Mouse (Mus musculus) hematopoietic stem cell, adult 5-6 weeks (primary cell): ENCODE results near the gene Pitpnm3. TPM values are rescaled to one million over a fixed set of nuclear protein-coding genes. Genes with fewer than 3 reads are reported as not detected.

Experiments
- ATAC-seq, 2 experiments: fragments of 125-278 bp in 1 of 2; replicated peaks in 1 of 2; 2 replicates each; pipeline ENCODE4 v1.8.0; 2016 to 2017; ENCODE audit warnings: inconsistent platforms in 2 of 2, mild to moderate bottlenecking in 2 of 2, moderate number of reproducible peaks in 2 of 2, low read depth in 1 of 2, moderate TSS enrichment in 1 of 2; ENCODE audit not compliant: low FRiP score in 2 of 2, poor library complexity in 2 of 2, severe bottlenecking in 2 of 2, insufficient read depth in 1 of 2, low TSS enrichment in 1 of 2
- total RNA-seq: library from RNA; stranded (forward); fragments of 172-1452, 232-1000 nt; gene quantifications from 2 replicates; pipeline ENCODE4 v1.2.3, GENCODE M21; 2017

Gene Pitpnm3
- total RNA-seq, 1 experiment from 2014 or later: not detected

- ATAC-seq: no peak
Measured at GRCm38 (mm10) chr11:72145182-72145876, 9.8 kb upstream of the Pitpnm3 start.

DNA sequence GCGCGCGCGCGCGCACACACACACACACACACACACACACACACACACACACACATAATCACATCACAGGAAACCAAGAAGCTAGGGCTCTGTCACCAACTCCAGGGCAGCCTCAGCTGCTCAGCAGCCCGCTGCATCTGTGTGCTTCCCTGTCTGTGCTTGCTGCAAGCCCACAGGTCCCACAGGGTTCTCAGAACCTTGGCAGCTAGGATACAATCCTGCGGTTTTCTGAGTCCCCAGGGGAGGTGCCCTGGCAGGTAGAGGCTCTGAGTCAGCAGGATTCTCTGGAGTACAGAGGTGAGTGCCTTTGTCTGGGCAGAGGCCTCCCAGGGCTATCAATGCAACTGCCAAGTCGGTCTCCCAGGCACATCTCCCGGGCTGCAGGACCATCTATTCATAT is 7.3 kb upstream of the Pitpnm3 start:
- no peak for ATAC-seq

DNA sequence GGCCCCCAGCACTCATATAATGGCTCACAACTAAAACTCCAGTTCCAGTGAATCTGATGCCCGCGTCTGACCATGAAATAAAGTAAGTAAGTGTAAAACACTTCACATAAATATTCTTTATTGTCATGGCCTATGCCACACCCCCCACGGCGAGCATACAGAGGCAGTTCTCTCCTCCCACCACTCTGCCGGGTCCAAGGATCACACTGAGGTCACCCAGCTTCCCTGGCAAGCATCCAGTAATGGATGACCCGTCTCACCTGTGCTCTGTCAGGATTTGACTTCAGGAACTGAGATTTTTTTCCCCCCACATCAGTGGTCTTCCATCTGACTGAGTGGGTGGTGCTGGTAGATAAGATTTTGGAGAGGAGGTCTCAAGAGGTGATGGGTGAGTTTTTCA is 4.6 kb upstream of the Pitpnm3 start:
- no peak for ATAC-seq

DNA sequence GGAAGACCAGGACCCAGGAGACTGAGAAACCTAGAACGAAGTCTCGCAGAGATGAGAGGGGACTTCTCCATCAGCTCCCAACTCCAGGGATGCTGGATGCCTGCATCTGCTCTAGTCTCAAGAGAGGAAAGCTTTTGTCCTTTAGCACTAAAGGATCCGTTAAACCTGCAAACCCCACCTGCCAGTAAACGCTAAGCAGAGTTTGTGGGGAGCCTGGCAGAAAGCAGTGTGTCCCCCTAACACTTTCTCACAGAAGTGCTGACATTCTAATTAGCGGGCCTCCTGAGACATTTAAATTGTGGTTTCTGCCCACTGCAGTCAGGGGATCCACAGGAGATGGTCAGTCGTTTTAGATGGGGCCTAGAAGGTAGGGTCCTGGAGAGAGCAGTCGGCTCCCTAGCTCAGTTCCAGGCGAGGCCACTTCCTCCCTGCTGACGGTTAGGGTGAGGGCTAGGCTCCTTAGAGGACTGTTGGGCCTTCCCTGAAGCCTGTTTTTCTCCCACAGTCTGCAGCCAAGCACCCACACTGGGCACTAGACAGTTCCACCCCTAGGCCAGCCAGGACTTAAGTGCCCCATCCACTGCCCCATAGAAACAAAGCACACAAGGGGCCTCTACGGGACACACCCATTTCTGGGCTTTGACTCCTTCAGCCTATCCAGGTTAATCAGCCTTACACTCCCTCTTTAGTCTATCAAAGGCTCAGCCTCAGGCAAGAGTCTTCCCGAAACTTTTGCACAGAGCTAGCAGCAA is 829 bp upstream of the Pitpnm3 start:
- no peak for ATAC-seq

- no peak for ATAC-seq
Measured at GRCm38 (mm10) chr11:72134536-72135382, 819 bp downstream of the Pitpnm3 start.

- no peak for ATAC-seq
Measured at GRCm38 (mm10) chr11:72133075-72133474, 2.5 kb downstream of the Pitpnm3 start.

- no peak for ATAC-seq
Measured at GRCm38 (mm10) chr11:72132266-72132665, 3.3 kb downstream of the Pitpnm3 start.

DNA sequence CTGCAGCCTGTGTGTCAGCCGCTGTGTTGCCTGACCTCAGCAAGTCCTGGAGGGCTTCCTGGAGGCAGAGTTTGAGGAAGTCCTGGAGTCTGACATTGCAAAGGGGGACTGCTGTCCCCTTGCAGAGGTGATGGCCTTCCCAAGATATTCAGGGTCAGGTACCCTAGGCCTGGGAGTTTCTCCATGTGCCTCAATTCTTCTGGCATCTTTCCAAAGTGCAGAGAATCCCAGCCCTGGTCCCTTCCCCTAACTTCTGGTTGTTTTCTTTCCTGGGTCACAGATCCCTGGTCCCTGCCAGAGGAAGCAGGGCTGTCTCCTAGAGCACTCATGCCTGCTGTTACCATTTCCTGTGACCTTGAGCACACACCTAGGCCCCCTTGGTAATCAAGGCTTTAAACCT is 3.9 kb downstream of the Pitpnm3 start:
- ATAC-seq: no peak

GRCm38 (mm10) chr11:72130905-72131304 is 4.7 kb downstream of the Pitpnm3 start:
- no peak for ATAC-seq

GRCm38 (mm10) chr11:72130472-72130871 is 5.1 kb downstream of the Pitpnm3 start:
- no peak for ATAC-seq

DNA sequence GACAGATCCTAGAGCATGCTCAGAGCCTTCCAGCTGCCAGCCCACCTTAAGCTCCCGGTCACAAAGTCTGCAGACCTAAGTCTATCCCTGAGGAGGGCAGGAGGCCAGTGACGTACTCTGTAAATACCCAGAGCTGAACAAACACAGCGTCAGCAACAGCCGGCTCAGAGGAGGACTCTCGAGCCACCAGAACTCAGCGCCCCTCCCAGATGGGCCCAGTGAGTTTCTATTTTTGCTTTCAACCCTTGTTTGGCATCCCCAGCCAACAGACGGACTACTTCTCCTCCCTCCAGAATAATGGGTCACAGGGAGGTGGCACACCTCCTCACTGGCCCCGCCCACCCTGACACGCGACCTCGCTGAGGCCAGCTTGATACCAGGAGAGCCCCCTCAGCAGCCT is 5.6 kb downstream of the Pitpnm3 start:
- no peak for ATAC-seq

DNA sequence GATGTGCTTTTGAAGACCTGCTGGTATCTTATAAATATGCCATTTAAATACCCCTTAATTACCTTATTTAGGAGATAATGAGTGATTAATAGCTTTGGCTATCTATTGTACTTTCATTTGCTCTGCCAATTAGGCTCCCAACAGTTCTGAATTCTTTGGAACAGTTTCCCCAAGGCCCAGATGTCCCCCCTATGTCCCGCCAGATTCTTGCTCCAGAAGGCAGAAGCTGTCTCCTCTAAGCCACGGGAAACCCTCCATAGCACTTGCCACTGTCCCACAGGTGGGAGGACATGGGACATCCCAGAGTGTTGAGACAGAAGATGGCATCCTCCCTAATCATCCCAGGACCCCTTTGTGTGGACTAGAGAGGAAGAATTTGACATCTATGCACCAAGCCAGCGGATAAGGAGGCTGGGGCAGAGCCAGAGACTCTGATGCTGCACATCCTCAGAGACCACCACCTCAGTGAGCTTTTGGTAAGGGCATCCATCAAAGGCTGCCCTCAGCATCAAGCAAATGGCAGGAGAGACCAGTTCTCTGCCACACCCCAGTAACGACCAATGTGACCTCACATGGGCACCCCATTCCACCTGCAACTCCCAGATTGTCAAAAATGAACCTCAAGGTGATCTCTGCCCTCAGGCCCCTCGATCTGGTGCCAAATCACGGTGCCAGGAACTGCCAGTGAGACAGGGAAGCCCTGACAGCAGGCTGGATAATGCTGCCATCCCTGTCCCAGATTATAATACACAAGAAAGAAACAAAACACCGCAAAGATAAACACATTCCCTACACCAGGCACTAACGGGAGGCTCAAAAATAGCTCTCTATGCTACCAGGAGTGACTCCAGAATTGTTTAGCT is 6.3 kb downstream of the Pitpnm3 start:
- ATAC-seq: no peak

DNA sequence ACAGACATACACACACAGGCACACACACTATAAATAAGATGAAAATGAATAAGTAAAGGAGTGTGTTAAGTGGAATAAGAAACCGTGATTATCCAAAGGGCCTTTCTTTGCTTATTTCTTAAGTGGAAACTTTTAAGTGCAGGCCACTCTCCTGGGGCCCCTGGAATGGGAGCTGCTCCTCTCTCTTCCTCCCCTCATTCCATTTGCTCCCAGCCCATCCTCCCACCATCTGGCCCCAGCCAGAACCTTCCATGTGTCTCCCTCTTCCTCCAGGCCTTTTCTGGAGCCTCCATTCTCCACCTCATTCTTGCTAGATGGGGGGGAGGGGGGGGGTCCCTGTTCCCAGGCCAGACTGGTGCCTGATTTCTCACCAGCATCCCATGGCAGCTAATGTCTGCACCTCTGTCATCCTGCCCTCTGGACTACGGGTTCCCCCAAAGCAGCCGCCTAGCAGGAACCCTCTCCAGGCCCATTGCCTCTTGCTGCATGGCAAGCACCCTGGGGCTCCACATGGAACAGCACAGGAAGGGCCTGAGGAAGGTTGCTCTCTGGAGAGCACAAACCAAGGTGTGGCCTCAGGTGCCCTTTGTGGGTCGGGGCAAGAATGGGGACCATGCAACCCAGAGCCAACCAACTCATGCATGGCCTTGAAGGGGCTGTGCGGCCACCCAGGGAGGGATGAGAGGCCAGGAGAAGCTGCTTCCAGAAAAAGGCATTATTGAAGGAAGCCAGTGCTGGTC is 8.0 kb downstream of the Pitpnm3 start:
- ATAC-seq: no peak

- no peak for ATAC-seq
Measured at GRCm38 (mm10) chr11:72125781-72126180, 9.8 kb downstream of the Pitpnm3 start.

DNA sequence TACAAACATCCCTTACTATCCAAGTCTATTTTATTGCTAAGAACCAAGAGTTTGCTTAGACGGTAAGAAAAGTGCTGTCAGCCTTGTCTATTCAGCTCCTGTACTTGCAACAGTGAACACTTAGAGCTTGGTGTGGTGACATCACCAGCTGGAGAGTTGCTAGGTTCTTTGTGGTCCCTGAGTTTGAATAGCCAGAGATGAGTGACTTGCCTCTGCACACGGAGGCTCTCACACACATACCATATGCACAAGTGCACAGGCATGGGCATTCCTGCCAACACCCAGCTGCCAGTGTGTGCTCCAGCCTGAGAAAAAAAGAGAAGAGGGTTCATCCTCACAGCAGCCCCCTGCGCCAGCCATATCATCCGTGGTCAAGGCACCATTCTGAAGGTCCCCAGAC is 12.0 kb downstream of the Pitpnm3 start:
- ATAC-seq: no peak

DNA sequence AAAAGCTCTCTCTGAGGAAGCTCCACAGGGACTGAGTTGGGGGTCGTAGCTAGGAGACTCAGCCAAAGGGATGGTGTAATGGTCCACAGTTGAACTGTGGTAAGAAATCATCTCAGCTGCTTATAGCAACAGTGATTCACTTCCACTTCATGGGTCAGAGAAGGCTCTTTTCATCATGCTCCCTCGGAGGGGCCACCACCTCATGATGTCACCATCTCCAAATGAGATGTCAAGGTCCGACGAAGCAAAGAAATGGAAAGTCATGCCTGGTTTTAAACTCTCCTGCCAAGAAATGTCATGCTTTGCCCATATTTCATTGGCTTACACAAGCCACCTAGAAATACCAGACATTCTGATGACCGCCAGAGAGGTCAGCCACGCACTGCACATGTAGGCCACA is 15.2 kb downstream of the Pitpnm3 start:
- ATAC-seq: no peak

DNA sequence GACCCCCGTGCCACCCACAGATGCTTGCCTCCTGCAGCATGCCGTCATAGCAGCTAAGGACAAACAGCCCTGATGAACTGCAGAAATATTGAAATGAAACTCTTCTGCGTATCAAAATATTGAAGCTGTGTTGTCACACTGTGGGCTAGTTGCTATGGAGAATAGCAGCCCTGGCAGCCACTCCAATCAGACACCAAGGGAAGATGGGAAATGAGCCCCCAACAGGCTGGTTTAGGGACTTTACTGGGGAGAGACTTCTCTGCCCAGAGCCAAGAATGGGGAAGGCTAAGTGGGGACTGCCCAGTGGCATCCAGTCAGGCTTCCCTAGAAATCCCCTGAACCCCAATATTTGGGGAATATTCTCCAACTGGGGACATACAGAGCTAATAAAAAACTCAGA is 16.9 kb downstream of the Pitpnm3 start:
- no peak for ATAC-seq
